Mouse (Mus musculus) gastrocnemius, adult 8-10 months (tissue): ENCODE results near the gene Pwp2. TPM values are rescaled to one million over a fixed set of nuclear protein-coding genes. Genes with fewer than 3 reads are reported as not detected.

Source experiments
- total RNA-seq, 4 experiments: library from RNA; stranded (reverse); gene quantifications; 2 replicates each; pipeline ENCODE4 v1.2.4; 2022

Gene Pwp2
- total RNA-seq, 4 experiments from 2014 or later = 10.3 to 12.0 (median 11.5) TPM

Other genes starting within 250 kb of the Pwp2 start
- gene Trpm2, start 214.6 kb downstream of the Pwp2 start, total RNA-seq = under 1 TPM in 2 of 4 experiments, not detected in 2; 0.07 to 0.20 TPM
- gene 1810043G02Rik, start 206.6 kb downstream of the Pwp2 start, total RNA-seq = 1 to 10 TPM; 3.2 to 4.7 (median 3.4) TPM
- gene Pfkl, start 175.1 kb downstream of the Pwp2 start, total RNA-seq = 10 to 100 TPM in 1 of 4 experiments, 1 to 10 TPM in 3; 7.0 to 10.6 (median 7.2) TPM
- not detected for gene Dnmt3l, start 143.2 kb downstream of the Pwp2 start, total RNA-seq
- gene Aire, start 141.5 kb downstream of the Pwp2 start, total RNA-seq = not detected
- 1 to 10 TPM; 1.0 to 1.6 (median 1.3) TPM for gene Icosl, start 115.8 kb downstream of the Pwp2 start, total RNA-seq
- gene D10Jhu81e, start 15.4 kb downstream of the Pwp2 start, total RNA-seq = 100 to 1,000 TPM; 250 to 278 (median 260) TPM
- gene Trappc10, start 59.5 kb upstream of the Pwp2 start, total RNA-seq = 10 to 100 TPM; 36.9 to 57.4 (median 42.2) TPM
- gene Agpat3, start 167.3 kb upstream of the Pwp2 start, total RNA-seq = 100 to 1,000 TPM; 107 to 126 (median 122) TPM
- gene Rrp1, start 227.9 kb upstream of the Pwp2 start, total RNA-seq = 10 to 100 TPM; 54.6 to 63.3 (median 59.5) TPM
- gene Cstb, start 240.5 kb upstream of the Pwp2 start, total RNA-seq = 10 to 100 TPM in 3 of 4 experiments, 1 to 10 TPM in 1; 7.8 to 12.6 (median 11.0) TPM